Mouse (Mus musculus) cortical plate, adult 2 months (tissue): ENCODE data around the gene Spata13.

Source experiments
- CTCF ChIP-seq: fragments of 200-500 bp; IDR thresholded peaks from 2 replicates; pipeline ENCODE4 v1.5.1; 2011; ENCODE audit warnings: mild to moderate bottlenecking, control low read depth, low read length; ENCODE audit not compliant: insufficient read depth; ENCODE audit errors: extremely low read depth
- POLR2A ChIP-seq: fragments of 200-500 bp; IDR thresholded peaks from 2 replicates; pipeline ENCODE4 v1.6.1; 2011; ENCODE audit warnings: mild to moderate bottlenecking, low read length, control low read depth; ENCODE audit not compliant: insufficient read depth; ENCODE audit errors: extremely low read depth

DNA sequence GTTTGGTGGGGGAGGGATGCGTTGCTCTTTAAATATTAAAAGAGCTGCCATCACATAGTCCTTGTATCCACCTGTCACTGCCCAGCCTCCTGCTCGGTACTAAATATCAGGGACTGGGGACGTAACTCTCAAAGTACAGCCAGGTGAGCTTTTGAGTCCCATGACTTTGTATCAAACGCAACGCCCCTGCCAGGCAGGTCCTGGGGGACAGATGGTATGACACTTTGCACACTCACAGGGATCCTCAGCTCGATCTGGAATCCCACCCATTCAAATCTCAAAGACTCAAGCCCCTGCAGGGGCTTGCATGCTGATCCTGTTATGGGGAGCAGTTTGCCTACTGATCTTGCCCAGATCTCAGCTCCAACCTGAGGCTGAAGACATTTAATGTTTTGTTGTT is 136.8 kb downstream of the Spata13 start:
- TF ChIP-seq POLR2A (no peak), CTCF (no peak)
